Mouse (Mus musculus): Measurements from ENCODE around the gene Icam2.

- peak; percentile 38; the same call in 1 of the 2 replicates for TF ChIP-seq CTCF (IDR thresholded peaks at IDR 0.05; ENCODE audit: borderline replicate concordance, insufficient read depth, low read depth, low read length)
- no peak for TF ChIP-seq POLR2A (IDR thresholded peaks at IDR 0.05; ENCODE audit: borderline replicate concordance, insufficient read depth, low read length)
Measured at GRCm38 (mm10) chr11:106397656-106398055, 9.8 kb upstream of the Icam2 start.

Data from cerebellum, adult 2 months (tissue).